Mouse (Mus musculus): Measurements from ENCODE around the gene Tatdn2.

The Tatdn2 gene

GRCm38 (mm10) chr6:113696582-113697221 lies at the start of gene Tatdn2:
Gene Tatdn2 (plus strand): TSS chr6:113697050.
- peaks cover 69% of the 10 kb centered on the region for H3K36me3 ChIP-seq (ENCODE audit: insufficient read depth, low read length)
- H3K4me3 ChIP-seq (replicated peaks; ENCODE audit: low read length) = peak within 1 kb of the TSS; percentile 95
- no peak for TF ChIP-seq POU5F1 (IDR thresholded peaks at IDR 0.05; ENCODE audit: borderline replicate concordance, low read length)
- TF ChIP-seq CTCF (conservative IDR thresholded peaks at IDR 0.05; ENCODE audit: low read length) = no peak
- TF ChIP-seq NANOG (IDR thresholded peaks at IDR 0.05; ENCODE audit: borderline replicate concordance, low read length) = no peak
- no peaks in the 10 kb centered on the region for H3K9me3 ChIP-seq (ENCODE audit: low read length)
- no peaks in the 10 kb centered on the region for H3K27me3 ChIP-seq (ENCODE audit: insufficient read depth, low read length)
- H3K4me1 ChIP-seq (replicated peaks; ENCODE audit: low read depth, low read length) = peaks cover 63% of the 10 kb centered on the region

- Histone ChIP-seq H3K27me3 (ENCODE audit: insufficient read depth, low read length) (no peaks in the 10 kb centered on the region), H3K4me3 (replicated peaks; ENCODE audit: low read length) (no peak overlapping the region), H3K9me3 (ENCODE audit: low read length) (no peaks in the 10 kb centered on the region), H3K36me3 (ENCODE audit: insufficient read depth, low read length) (no peaks in the 10 kb centered on the region), H3K4me1 (replicated peaks; ENCODE audit: low read depth, low read length) (peaks cover 51% of the 10 kb centered on the region)
- no peak for TF ChIP-seq NANOG (IDR thresholded peaks at IDR 0.05; ENCODE audit: borderline replicate concordance, low read length)
- no peak for TF ChIP-seq CTCF (conservative IDR thresholded peaks at IDR 0.05; ENCODE audit: low read length)
- TF ChIP-seq POU5F1 (IDR thresholded peaks at IDR 0.05; ENCODE audit: borderline replicate concordance, low read length) = no peak
Measured at GRCm38 (mm10) chr6:113649346-113650196, 47.3 kb upstream of the Tatdn2 start.

- no peaks in the 10 kb centered on the region for H3K27me3 ChIP-seq (ENCODE audit: insufficient read depth, low read length)
- H3K4me1 ChIP-seq (replicated peaks; ENCODE audit: low read depth, low read length) = peaks cover 58% of the 10 kb centered on the region
- no peak for TF ChIP-seq NANOG (IDR thresholded peaks at IDR 0.05; ENCODE audit: borderline replicate concordance, low read length)
- no peak for TF ChIP-seq CTCF (conservative IDR thresholded peaks at IDR 0.05; ENCODE audit: low read length)
- no peak for TF ChIP-seq POU5F1 (IDR thresholded peaks at IDR 0.05; ENCODE audit: borderline replicate concordance, low read length)
- no peaks in the 10 kb centered on the region for H3K36me3 ChIP-seq (ENCODE audit: insufficient read depth, low read length)
- H3K9me3 ChIP-seq (ENCODE audit: low read length) = no peaks in the 10 kb centered on the region
- H3K4me3 ChIP-seq (replicated peaks; ENCODE audit: low read length) = no peak overlapping the region
Measured at GRCm38 (mm10) chr6:113650197-113650640, 46.6 kb upstream of the Tatdn2 start.

GRCm38 (mm10) chr6:113651626-113652025 lies 45.2 kb upstream of the Tatdn2 start:
- H3K9me3 ChIP-seq (ENCODE audit: low read length) = no peaks in the 10 kb centered on the region
- no peaks in the 10 kb centered on the region for H3K27me3 ChIP-seq (ENCODE audit: insufficient read depth, low read length)
- H3K36me3 ChIP-seq (ENCODE audit: insufficient read depth, low read length) = no peaks in the 10 kb centered on the region

GRCm38 (mm10) chr6:113653551-113653950 lies 43.3 kb upstream of the Tatdn2 start:
- TF ChIP-seq NANOG (IDR thresholded peaks at IDR 0.05; ENCODE audit: borderline replicate concordance, low read length) = no peak
- TF ChIP-seq POU5F1 (IDR thresholded peaks at IDR 0.05; ENCODE audit: borderline replicate concordance, low read length) = no peak
- no peak for TF ChIP-seq CTCF (conservative IDR thresholded peaks at IDR 0.05; ENCODE audit: low read length)
- Histone ChIP-seq H3K9me3 (ENCODE audit: low read length) (no peaks in the 10 kb centered on the region), H3K27me3 (ENCODE audit: insufficient read depth, low read length) (no peaks in the 10 kb centered on the region), H3K4me3 (replicated peaks; ENCODE audit: low read length) (0 out of 2 replicates have a peak overlapping the region, but pooled peaks have one; percentile 20), H3K4me1 (replicated peaks; ENCODE audit: low read depth, low read length) (peaks cover 82% of the 10 kb centered on the region), H3K36me3 (ENCODE audit: insufficient read depth, low read length) (no peaks in the 10 kb centered on the region)

More at GRCm38 (mm10) chr6:113651626-113652025, 45.2 kb upstream of the Tatdn2 start:
- TF ChIP-seq CTCF (conservative IDR thresholded peaks at IDR 0.05; ENCODE audit: low read length) (no peak), POU5F1 (IDR thresholded peaks at IDR 0.05; ENCODE audit: borderline replicate concordance, low read length) (no peak), NANOG (IDR thresholded peaks at IDR 0.05; ENCODE audit: borderline replicate concordance, low read length) (no peak)
- Histone ChIP-seq H3K4me3 (replicated peaks; ENCODE audit: low read length) (no peak overlapping the region), H3K4me1 (replicated peaks; ENCODE audit: low read depth, low read length) (peaks cover 65% of the 10 kb centered on the region)

GRCm38 (mm10) chr6:113654102-113654501 lies 42.7 kb upstream of the Tatdn2 start:
- H3K4me3 ChIP-seq (replicated peaks; ENCODE audit: low read length) = 0 out of 2 replicates have a peak overlapping the region, but pooled peaks have one; percentile 20

GRCm38 (mm10) chr6:113654753-113655397 lies 42.0 kb upstream of the Tatdn2 start:
- no peaks in the 10 kb centered on the region for H3K27me3 ChIP-seq (ENCODE audit: insufficient read depth, low read length)
- no peak overlapping the region for H3K4me3 ChIP-seq (replicated peaks; ENCODE audit: low read length)
- no peaks in the 10 kb centered on the region for H3K9me3 ChIP-seq (ENCODE audit: low read length)
- TF ChIP-seq NANOG (IDR thresholded peaks at IDR 0.05; ENCODE audit: borderline replicate concordance, low read length) = no peak
- no peaks in the 10 kb centered on the region for H3K36me3 ChIP-seq (ENCODE audit: insufficient read depth, low read length)
- peaks cover 82% of the 10 kb centered on the region for H3K4me1 ChIP-seq (replicated peaks; ENCODE audit: low read depth, low read length)

More at GRCm38 (mm10) chr6:113654102-113654501, 42.7 kb upstream of the Tatdn2 start:
- Histone ChIP-seq H3K36me3 (ENCODE audit: insufficient read depth, low read length) (no peaks in the 10 kb centered on the region), H3K4me1 (replicated peaks; ENCODE audit: low read depth, low read length) (peaks cover 86% of the 10 kb centered on the region), H3K27me3 (ENCODE audit: insufficient read depth, low read length) (no peaks in the 10 kb centered on the region), H3K9me3 (ENCODE audit: low read length) (no peaks in the 10 kb centered on the region)
- no peak for TF ChIP-seq CTCF (conservative IDR thresholded peaks at IDR 0.05; ENCODE audit: low read length)
- TF ChIP-seq POU5F1 (IDR thresholded peaks at IDR 0.05; ENCODE audit: borderline replicate concordance, low read length) = no peak
- TF ChIP-seq NANOG (IDR thresholded peaks at IDR 0.05; ENCODE audit: borderline replicate concordance, low read length) = no peak

- Histone ChIP-seq H3K36me3 (ENCODE audit: insufficient read depth, low read length) (no peaks in the 10 kb centered on the region), H3K4me1 (replicated peaks; ENCODE audit: low read depth, low read length) (peaks cover 82% of the 10 kb centered on the region), H3K9me3 (ENCODE audit: low read length) (no peaks in the 10 kb centered on the region), H3K27me3 (ENCODE audit: insufficient read depth, low read length) (no peaks in the 10 kb centered on the region), H3K4me3 (replicated peaks; ENCODE audit: low read length) (no peak overlapping the region)
- TF ChIP-seq POU5F1 (IDR thresholded peaks at IDR 0.05; ENCODE audit: borderline replicate concordance, low read length) (no peak), CTCF (conservative IDR thresholded peaks at IDR 0.05; ENCODE audit: low read length) (no peak), NANOG (IDR thresholded peaks at IDR 0.05; ENCODE audit: borderline replicate concordance, low read length) (no peak)
Measured at GRCm38 (mm10) chr6:113655475-113655874, 41.4 kb upstream of the Tatdn2 start.
